Mouse (Mus musculus): ENCODE measurements around the gene Taf12.
"Not testable (repeated sequence)": the region's sequence is repeated elsewhere in the genome, so short reads cannot be mapped to it uniquely, and the experiment has no call there.

Gene Taf12

GRCm38 (mm10) chr4:132269740-132270560 is 4.2 kb upstream of the Taf12 start:
- peak; percentile 83 for DNase-seq (ENCODE audit: low spot score)

- no peak for DNase-seq (ENCODE audit: low spot score)
Observed at GRCm38 (mm10) chr4:132273166-132273565, 1.0 kb upstream of the Taf12 start.

GRCm38 (mm10) chr4:132275949-132276348 is 1.8 kb downstream of the Taf12 start:
- no peak for DNase-seq (ENCODE audit: low spot score)

GRCm38 (mm10) chr4:132288840-132289239 is 14.7 kb downstream of the Taf12 start:
- not testable (repeated sequence) for DNase-seq (ENCODE audit: low spot score)

GRCm38 (mm10) chr4:132291056-132291455 is 16.9 kb downstream of the Taf12 start:
- DNase-seq (ENCODE audit: low spot score) = no peak

GRCm38 (mm10) chr4:132291624-132292335 is 17.6 kb downstream of the Taf12 start:
- no peak for DNase-seq (ENCODE audit: low spot score)

- no peak for DNase-seq (ENCODE audit: low spot score)
Observed at GRCm38 (mm10) chr4:132292988-132293387, 18.8 kb downstream of the Taf12 start.

GRCm38 (mm10) chr4:132293682-132294240 is 19.6 kb downstream of the Taf12 start:
- no peak for DNase-seq (ENCODE audit: low spot score)

GRCm38 (mm10) chr4:132295696-132296390 is 21.7 kb downstream of the Taf12 start:
- DNase-seq (ENCODE audit: low spot score) = no peak

GRCm38 (mm10) chr4:132299849-132300248 is 25.7 kb downstream of the Taf12 start:
- DNase-seq (ENCODE audit: low spot score) = no peak

- no peak for DNase-seq (ENCODE audit: low spot score)
Observed at GRCm38 (mm10) chr4:132301486-132301885, 27.3 kb downstream of the Taf12 start.

GRCm38 (mm10) chr4:132301965-132302938 is 28.1 kb downstream of the Taf12 start:
- DNase-seq (ENCODE audit: low spot score) = no peak

GRCm38 (mm10) chr4:132302939-132303479 is 28.8 kb downstream of the Taf12 start, which contains the start of gene Rab42:
Gene Rab42, minus strand, starts transcription at chr4:132303385.
- no peak for DNase-seq (ENCODE audit: low spot score)

GRCm38 (mm10) chr4:132303484-132303883 is 29.3 kb downstream of the Taf12 start:
- DNase-seq (ENCODE audit: low spot score) = not testable (repeated sequence)

- DNase-seq (ENCODE audit: low spot score) = no peak
Observed at GRCm38 (mm10) chr4:132305276-132305675, 31.1 kb downstream of the Taf12 start.

GRCm38 (mm10) chr4:132306004-132306403 is 31.8 kb downstream of the Taf12 start:
- DNase-seq (ENCODE audit: low spot score) = no peak

GRCm38 (mm10) chr4:132308437-132309139 is 34.4 kb downstream of the Taf12 start:
- peak; percentile 85 for DNase-seq (ENCODE audit: low spot score)

- no peak for DNase-seq (ENCODE audit: low spot score)
Observed at GRCm38 (mm10) chr4:132309140-132309848, 35.1 kb downstream of the Taf12 start.

GRCm38 (mm10) chr4:132309849-132310472 is 35.8 kb downstream of the Taf12 start:
- no peak for DNase-seq (ENCODE audit: low spot score)
